Mouse (Mus musculus) hindbrain, embryonic 10.5 days (tissue): ENCODE measurements around the gene 3830406C13Rik. TPM values are rescaled to one million over a fixed set of nuclear protein-coding genes. Genes with fewer than 3 reads are reported as not detected.
A peak's percentile ranks its signal among the peaks of the same experiment; 100 is the strongest.

Experiments used
- DNase-seq: peaks from one replicate; pipeline ENCODE4 v3.0.0-alpha.2; 2017; ENCODE audit warnings: low spot score
- H3K27ac ChIP-seq: fragments of 300-500 bp; sonication (generic); 2 replicates; pipeline ENCODE4 v1.5.1; 2016; ENCODE audit warnings: mild to moderate bottlenecking, moderate library complexity
- H3K27me3 ChIP-seq: fragments of 300-500 bp; sonication (generic); 2 replicates; pipeline ENCODE4 v1.6.1; 2016; ENCODE audit warnings: mild to moderate bottlenecking; ENCODE audit not compliant: poor library complexity, insufficient read depth, severe bottlenecking
- H3K36me3 ChIP-seq: fragments of 300-500 bp; sonication (generic); 2 replicates; pipeline ENCODE4 v1.6.1; 2016; ENCODE audit warnings: mild to moderate bottlenecking, moderate library complexity
- H3K4me1 ChIP-seq: fragments of 300-500 bp; sonication (generic); replicated peaks from 2 replicates; pipeline ENCODE4 v1.6.1; 2016; ENCODE audit warnings: mild to moderate bottlenecking
- H3K4me3 ChIP-seq: fragments of 300-500 bp; sonication (generic); 2 replicates; pipeline ENCODE4 v1.5.1; 2016; ENCODE audit warnings: mild to moderate bottlenecking, moderate library complexity
- H3K9me3 ChIP-seq: fragments of 300-500 bp; sonication (generic); 2 replicates; pipeline ENCODE4 v1.6.1; 2016; ENCODE audit warnings: mild to moderate bottlenecking, moderate library complexity
- WGBS: fragments of 180-500 bp; shearing (Covaris S2); methylation state at CpG from one replicate; pipeline ENCODE4 v1.1.7; 2016; 5-methylcytosine and 5-hydroxymethylcytosine counted together
- polyA plus RNA-seq: library from polyadenylated mRNA; unstranded; fragments of >200 nt; fragmentation: Nextera tagmentation; extraction: Ambion mirVana; gene quantifications from 2 replicates; pipeline ENCODE4 v1.2.1, GENCODE M21; 2016

Gene 3830406C13Rik
- polyA plus RNA-seq, 1 experiment from 2014 or later = 26.1 TPM

DNA sequence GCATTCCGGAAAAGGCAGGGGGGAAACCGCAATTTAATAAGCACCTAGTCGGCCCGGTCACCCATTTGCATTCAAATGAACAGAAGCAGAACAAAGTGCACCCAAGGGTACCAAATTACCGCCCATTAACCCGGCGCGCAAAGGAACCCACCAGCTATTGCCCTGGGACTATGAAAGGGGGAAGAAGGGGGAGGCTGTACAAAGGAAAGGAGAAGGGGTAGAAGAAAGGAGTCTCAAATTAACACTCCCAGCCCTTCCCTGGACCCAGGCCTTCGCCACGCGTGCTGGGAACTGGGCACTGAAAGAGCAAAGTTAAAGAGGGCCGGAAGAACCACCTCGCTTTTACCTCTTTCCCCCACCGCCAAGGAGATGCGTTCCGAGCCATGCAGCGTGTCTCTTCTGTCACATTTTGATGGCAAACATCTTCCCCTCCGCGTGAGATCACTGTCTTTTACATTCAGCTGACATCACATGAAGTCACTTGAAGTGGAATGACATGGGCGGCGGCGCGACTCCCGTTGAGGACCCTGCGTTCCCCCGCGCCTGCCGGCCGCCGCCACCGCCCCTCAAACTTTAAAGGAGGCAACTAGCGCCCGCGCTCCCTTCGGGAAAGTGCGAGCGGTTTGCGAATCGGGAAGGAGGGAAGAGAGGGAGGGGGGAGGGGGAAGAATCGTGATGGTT lies 61.4 kb downstream of the 3830406C13Rik start:
- H3K27ac ChIP-seq = no peak overlapping the region
- H3K27me3 ChIP-seq = peaks cover 100% of the 10 kb centered on the region
- H3K4me3 ChIP-seq = peak overlapping the region; percentile 36
- no peaks in the 10 kb centered on the region for H3K9me3 ChIP-seq
- H3K4me1 ChIP-seq = peaks cover 28% of the 10 kb centered on the region
- peak; percentile 56 for DNase-seq
- WGBS = under 1% methylated on average over 40 of the region's 40 CpGs
- H3K36me3 ChIP-seq = no peaks in the 10 kb centered on the region

GRCm38 (mm10) chr14:12346011-12346864 lies 62.3 kb downstream of the 3830406C13Rik start:
- peak; percentile 57 for DNase-seq
- WGBS = under 1% methylated on average over 50 of the region's 50 CpGs
- H3K27ac ChIP-seq = no peak overlapping the region
- H3K27me3 ChIP-seq = peaks cover 100% of the 10 kb centered on the region
- peak overlapping the region; percentile 36 for H3K4me3 ChIP-seq
- H3K9me3 ChIP-seq = no peaks in the 10 kb centered on the region
- peaks cover 24% of the 10 kb centered on the region for H3K4me1 ChIP-seq
- H3K36me3 ChIP-seq = no peaks in the 10 kb centered on the region

GRCm38 (mm10) chr14:12346865-12347600 lies 63.1 kb downstream of the 3830406C13Rik start:
- WGBS = 1% methylated on average over 26 of the region's 26 CpGs
- peak overlapping the region; percentile 23; the same call in 1 of the 2 replicates for H3K4me3 ChIP-seq
- H3K36me3 ChIP-seq = no peaks in the 10 kb centered on the region
- no peak overlapping the region for H3K27ac ChIP-seq
- no peaks in the 10 kb centered on the region for H3K9me3 ChIP-seq
- H3K27me3 ChIP-seq = peaks cover 100% of the 10 kb centered on the region
- H3K4me1 ChIP-seq = peaks cover 21% of the 10 kb centered on the region
- peak; percentile 45 for DNase-seq

DNA sequence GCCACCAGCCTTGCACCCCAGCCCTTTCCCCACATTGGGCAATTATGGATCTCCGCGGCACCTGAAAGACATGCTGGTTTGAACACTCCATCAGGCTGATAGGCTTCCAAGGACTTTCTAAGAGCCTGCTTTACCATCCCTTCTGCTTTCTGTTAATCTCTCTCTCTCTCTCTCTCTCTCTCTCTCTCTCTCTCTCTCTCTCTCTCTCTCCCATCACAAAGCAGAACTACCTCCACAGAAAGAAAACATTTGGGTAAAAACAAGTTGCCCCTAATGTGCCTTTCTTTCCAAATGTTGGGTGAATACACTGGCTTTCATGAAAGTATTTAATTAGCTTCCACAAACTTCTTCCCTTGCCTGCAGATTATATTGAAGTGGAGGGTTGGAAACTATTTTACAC lies 64.1 kb downstream of the 3830406C13Rik start, which contains the start of gene Fezf2:
Gene Fezf2, minus strand, starts transcription at position 101 of the 400 bp plus-strand sequence.
- H3K4me3 ChIP-seq = no peak within 1 kb of the TSS
- DNase-seq = no peak
- WGBS = 4% methylated on average over 2 of the region's 2 CpGs
- H3K27ac ChIP-seq = no peak within 1 kb of the TSS
- H3K4me1 ChIP-seq = peaks cover 21% of the 10 kb centered on the region
- H3K36me3 ChIP-seq = no peaks in the 10 kb centered on the region
- H3K9me3 ChIP-seq = no peaks in the 10 kb centered on the region
- peaks cover 100% of the 10 kb centered on the region for H3K27me3 ChIP-seq

DNA sequence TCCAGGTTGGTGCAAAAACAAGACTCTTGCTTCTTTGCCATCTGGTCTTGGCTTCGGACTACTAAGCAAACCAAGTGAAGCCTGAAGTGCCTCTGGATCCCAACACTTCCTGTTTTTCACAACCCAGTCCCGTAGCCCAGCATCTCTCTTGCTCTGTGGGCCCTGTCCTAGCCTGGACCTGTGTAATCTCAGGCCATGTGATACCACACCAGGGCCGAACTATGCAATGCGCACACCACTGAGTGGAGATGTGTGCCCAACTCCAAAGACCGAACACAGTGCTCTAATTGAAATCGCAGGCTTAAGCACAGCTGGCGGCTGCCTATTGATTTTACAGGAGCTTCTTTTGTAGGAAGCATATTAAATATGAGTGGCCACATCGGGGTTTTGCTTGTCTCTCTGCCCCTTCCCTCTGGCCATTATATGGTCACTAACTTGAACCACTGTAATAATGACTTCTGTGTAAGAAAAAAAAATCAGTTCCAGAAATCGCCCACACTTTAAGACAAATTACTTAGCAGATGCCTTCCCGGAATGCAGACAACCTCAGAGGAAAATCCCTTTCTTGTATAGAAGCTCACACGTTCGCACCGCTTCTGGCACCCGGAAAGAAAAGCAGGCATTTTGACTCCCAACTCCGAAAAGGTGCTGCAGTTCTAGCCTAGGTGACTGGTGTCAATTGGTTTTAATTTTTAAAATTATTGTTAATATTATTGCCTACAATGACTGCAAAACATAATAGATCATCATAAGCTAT lies 65.5 kb downstream of the 3830406C13Rik start:
- WGBS = 5% methylated on average over 15 of the region's 15 CpGs
- Histone ChIP-seq H3K27ac (no peak overlapping the region), H3K4me3 (no peak overlapping the region), H3K9me3 (no peaks in the 10 kb centered on the region), H3K36me3 (no peaks in the 10 kb centered on the region), H3K4me1 (peaks cover 18% of the 10 kb centered on the region), H3K27me3 (peaks cover 100% of the 10 kb centered on the region)
- DNase-seq = peak; percentile 33

DNA sequence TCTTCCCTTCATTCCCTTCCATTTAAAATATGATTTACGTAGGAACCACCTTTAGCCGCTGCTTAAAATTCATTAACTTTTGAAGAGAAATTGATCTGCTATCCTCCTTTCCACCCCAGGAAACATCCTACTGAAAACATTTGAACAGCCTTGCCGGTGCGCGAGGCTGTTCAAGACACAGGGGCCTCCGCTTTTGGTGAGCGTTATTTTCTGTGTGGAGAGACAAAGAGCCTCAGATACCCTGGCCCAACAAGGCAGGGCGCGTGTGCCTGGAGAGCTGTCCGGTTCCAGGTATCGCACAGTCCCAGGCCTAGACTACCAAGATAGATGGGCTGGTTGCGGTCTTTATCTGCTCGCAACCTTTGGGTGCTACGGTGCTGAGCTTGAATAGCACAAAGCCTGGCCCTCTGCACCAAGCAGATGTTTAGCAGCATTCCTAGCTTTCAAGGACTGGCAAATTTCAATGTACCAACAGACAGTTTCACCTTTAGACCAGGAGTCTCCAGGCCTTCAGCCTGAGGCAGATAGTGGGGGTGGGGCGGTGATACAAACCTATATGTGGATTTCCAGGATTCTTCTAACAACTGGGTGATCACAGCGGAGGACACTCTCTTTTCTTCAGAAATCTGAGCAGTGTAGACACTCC lies 66.4 kb downstream of the 3830406C13Rik start:
- 4% methylated on average over 16 of the region's 16 CpGs for WGBS
- DNase-seq = peak; percentile 42
- Histone ChIP-seq H3K36me3 (no peaks in the 10 kb centered on the region), H3K4me3 (no peak overlapping the region), H3K27ac (no peak overlapping the region), H3K27me3 (peaks cover 100% of the 10 kb centered on the region), H3K4me1 (peaks cover 9% of the 10 kb centered on the region; the same call in 1 of the 2 replicates), H3K9me3 (no peaks in the 10 kb centered on the region)

Other genes with a start within 250 kb of the 3830406C13Rik start
- gene Gm49355, start 197 bp upstream of the 3830406C13Rik start, polyA plus RNA-seq = 0.07 and 0.12 TPM in 2 replicates
- gene Fezf2, start 64.0 kb downstream of the 3830406C13Rik start, polyA plus RNA-seq = 0.24 and 1.7 TPM in 2 replicates